Mouse (Mus musculus) C2C12 (cell line): ENCODE results near the gene Pdilt. TPM values are rescaled to one million over a fixed set of nuclear protein-coding genes. Genes with fewer than 3 reads are reported as not detected.

ENCODE experiments used
- H3K27me3 ChIP-seq: one replicate; pipeline ENCODE4 v1.6.1; 2011; ENCODE audit not compliant: control insufficient read depth, insufficient read depth, insufficient read length
- H3K36me3 ChIP-seq: one replicate; pipeline ENCODE4 v1.6.1; 2011; ENCODE audit not compliant: control insufficient read depth, insufficient read depth
- H3K4me3 ChIP-seq: one replicate; pipeline ENCODE4 v1.5.1; 2011; ENCODE audit warnings: mild to moderate bottlenecking, control low read depth; ENCODE audit not compliant: poor library complexity, insufficient read depth, severe bottlenecking
- H3K79me2 ChIP-seq: one replicate; pipeline ENCODE4 v1.6.1; 2011; ENCODE audit not compliant: control insufficient read depth, insufficient read depth
- H3K79me3 ChIP-seq: one replicate; pipeline ENCODE4 v1.6.1; 2011; ENCODE audit warnings: low read depth, control low read depth
- H3ac ChIP-seq: one replicate; pipeline ENCODE3; 2011; ENCODE audit warnings: low read depth; ENCODE audit not compliant: control insufficient read depth, insufficient read length
- CEBPB ChIP-seq: IDR thresholded peaks from one replicate; pipeline ENCODE4 v1.6.1; 2011; ENCODE audit warnings: low read depth, mild to moderate bottlenecking, control low read depth, moderate library complexity
- CTCF ChIP-seq: IDR thresholded peaks from one replicate; pipeline ENCODE4 v1.5.1; 2011; ENCODE audit not compliant: control insufficient read depth, insufficient read depth, insufficient read length
- FOSL1 ChIP-seq: IDR thresholded peaks from one replicate; pipeline ENCODE4 v1.8.0; 2011; ENCODE audit warnings: mild to moderate bottlenecking, low read length; ENCODE audit not compliant: poor library complexity, insufficient read depth, severe bottlenecking
- MAX ChIP-seq: IDR thresholded peaks from one replicate; pipeline ENCODE4 v1.6.1; 2011; ENCODE audit warnings: mild to moderate bottlenecking, control low read depth
- MYOD1 ChIP-seq: IDR thresholded peaks from one replicate; pipeline ENCODE4 v1.6.1; 2011; ENCODE audit warnings: low read depth; ENCODE audit not compliant: control insufficient read depth, insufficient read length
- MYOG ChIP-seq: IDR thresholded peaks from one replicate; pipeline ENCODE4 v1.6.1; 2011; ENCODE audit not compliant: control insufficient read depth, insufficient read length; ENCODE audit errors: extremely low read depth
- USF1 ChIP-seq: IDR thresholded peaks from one replicate; pipeline ENCODE4 v1.6.1; 2011; ENCODE audit warnings: low read depth, mild to moderate bottlenecking, control low read depth, moderate library complexity
- polyA plus RNA-seq: library from polyadenylated mRNA; unstranded; fragments of >200 nt; fragmentation: generic; extraction: Trizol; gene quantifications from one replicate; pipeline ENCODE4 v1.2.1, GENCODE M21; 2012; ENCODE audit warnings: missing spikeins

Gene Pdilt
- polyA plus RNA-seq, 1 experiment: not detected

- H3K27me3 ChIP-seq: no peaks in the 10 kb centered on the region
- no peak overlapping the region for H3ac ChIP-seq
- no peaks in the 10 kb centered on the region for H3K36me3 ChIP-seq
- no peak for TF ChIP-seq MYOG
- TF ChIP-seq CTCF: no peak
- no peak for TF ChIP-seq USF1
- TF ChIP-seq FOSL1: no peak
- no peak for TF ChIP-seq CEBPB
- no peak for TF ChIP-seq MYOD1
- no peak for TF ChIP-seq MAX
- no peaks in the 10 kb centered on the region for H3K79me2 ChIP-seq
- H3K4me3 ChIP-seq: no peak overlapping the region
- no peaks in the 10 kb centered on the region for H3K79me3 ChIP-seq
Measured at GRCm38 (mm10) chr7:119527548-119527947, 4.3 kb upstream of the Pdilt start.

GRCm38 (mm10) chr7:119527135-119527534 lies 3.8 kb upstream of the Pdilt start:
- Histone ChIP-seq H3K79me2 (no peaks in the 10 kb centered on the region), H3K36me3 (no peaks in the 10 kb centered on the region), H3K79me3 (no peaks in the 10 kb centered on the region), H3ac (no peak overlapping the region), H3K4me3 (no peak overlapping the region), H3K27me3 (no peaks in the 10 kb centered on the region)
- TF ChIP-seq CTCF (no peak), FOSL1 (no peak), USF1 (no peak), MYOG (no peak), MAX (no peak)

- Histone ChIP-seq H3ac (no peak overlapping the region), H3K79me3 (no peaks in the 10 kb centered on the region), H3K27me3 (no peaks in the 10 kb centered on the region), H3K4me3 (no peak overlapping the region), H3K36me3 (no peaks in the 10 kb centered on the region), H3K79me2 (no peaks in the 10 kb centered on the region)
- TF ChIP-seq MAX (no peak), MYOD1 (no peak), CTCF (no peak), CEBPB (no peak), FOSL1 (no peak), MYOG (no peak), USF1 (no peak)
Measured at GRCm38 (mm10) chr7:119526486-119526885, 3.2 kb upstream of the Pdilt start.

- H3ac ChIP-seq: no peak overlapping the region
- H3K27me3 ChIP-seq: no peaks in the 10 kb centered on the region
Measured at GRCm38 (mm10) chr7:119525881-119526281, 2.6 kb upstream of the Pdilt start.

GRCm38 (mm10) chr7:119522385-119522784 lies 904 bp downstream of the Pdilt start:
- TF ChIP-seq FOSL1 (no peak), MYOD1 (no peak), MYOG (no peak), MAX (no peak), CTCF (no peak), CEBPB (no peak)
- Histone ChIP-seq H3K4me3 (no peak overlapping the region), H3K36me3 (no peaks in the 10 kb centered on the region), H3ac (no peak overlapping the region), H3K79me2 (no peaks in the 10 kb centered on the region), H3K79me3 (no peaks in the 10 kb centered on the region), H3K27me3 (no peaks in the 10 kb centered on the region)

More at GRCm38 (mm10) chr7:119525881-119526281, 2.6 kb upstream of the Pdilt start:
- Histone ChIP-seq H3K79me2 (no peaks in the 10 kb centered on the region), H3K4me3 (no peak overlapping the region), H3K79me3 (no peaks in the 10 kb centered on the region), H3K36me3 (no peaks in the 10 kb centered on the region)
- TF ChIP-seq MYOD1 (no peak), USF1 (no peak), MAX (no peak), FOSL1 (no peak), MYOG (no peak), CTCF (no peak), CEBPB (no peak)

GRCm38 (mm10) chr7:119521816-119522215 lies 1.5 kb downstream of the Pdilt start:
- H3K79me2 ChIP-seq: no peaks in the 10 kb centered on the region
- H3K36me3 ChIP-seq: no peaks in the 10 kb centered on the region
- H3K79me3 ChIP-seq: no peaks in the 10 kb centered on the region
- TF ChIP-seq MYOD1: no peak
- no peak for TF ChIP-seq FOSL1
- no peak for TF ChIP-seq MAX
- TF ChIP-seq MYOG: no peak
- TF ChIP-seq CTCF: no peak
- TF ChIP-seq USF1: no peak
- TF ChIP-seq CEBPB: no peak
- no peaks in the 10 kb centered on the region for H3K27me3 ChIP-seq
- no peak overlapping the region for H3ac ChIP-seq
- no peak overlapping the region for H3K4me3 ChIP-seq
